In genomic region chr17:79310465-79310864, GRCm38 (mm10) we compare ENCODE assay signal across 16 mouse cellular contexts.
"Had no signal": no experiment of that assay in that cellular context is flagged by ENCODE, and none has a peak within 500 bp of the region (broad histone marks: within the 10 kb centered on the region; RNA-seq: fewer than 3 reads in every experiment).

No protein-coding gene starts in this region.

- H3K4me3 ChIP-seq: neural tube, embryonic 12.5 days; neural tube, embryonic 13.5 days; neural tube, embryonic 15.5 days; stomach, embryonic 15.5 days had no signal

- H3K27ac ChIP-seq: neural tube, embryonic 12.5 days; neural tube, embryonic 13.5 days; neural tube, embryonic 15.5 days; stomach, embryonic 15.5 days; stomach, postnatal 0 days had no signal

- H3K36me3 ChIP-seq: neural tube, embryonic 12.5 days; neural tube, embryonic 13.5 days; neural tube, embryonic 15.5 days; stomach, embryonic 15.5 days had no signal

- H3K4me1 ChIP-seq: neural tube, embryonic 12.5 days; neural tube, embryonic 13.5 days; neural tube, embryonic 15.5 days; stomach, embryonic 15.5 days had no signal

- H3K4me2 ChIP-seq: neural tube, embryonic 12.5 days; neural tube, embryonic 13.5 days; neural tube, embryonic 15.5 days; stomach, embryonic 15.5 days had no signal

- H3K9ac ChIP-seq: neural tube, embryonic 12.5 days; neural tube, embryonic 13.5 days; neural tube, embryonic 15.5 days; stomach, embryonic 15.5 days had no signal

- DNase-seq: retina, postnatal 1 day; right cerebral cortex, adult 18-20 months; right cerebral cortex, postnatal 14 days; right cerebral cortex, postnatal 25 days; right cerebral cortex, postnatal 4 days; spleen, adult 18-20 months; thymus, adult 18-20 months; thymus, adult 2 months; thymus, postnatal 14 days; thymus, postnatal 25 days; thymus, postnatal 4 days had no signal

- H3K9me3 ChIP-seq: neural tube, embryonic 12.5 days; neural tube, embryonic 13.5 days; neural tube, embryonic 15.5 days; stomach, embryonic 15.5 days had no signal

- H3K27me3 ChIP-seq: neural tube, embryonic 12.5 days; neural tube, embryonic 13.5 days; neural tube, embryonic 15.5 days; stomach, embryonic 15.5 days had no signal
